Mouse (Mus musculus) induced T-regulatory cell, adult 2 months (primary cell): ENCODE data around the gene Dchs1.

Source experiments
- DNase-seq: peaks from one replicate; pipeline ENCODE4 v3.0.0-alpha.2; 2012; ENCODE audit warnings: low read depth

The Dchs1 gene

DNA sequence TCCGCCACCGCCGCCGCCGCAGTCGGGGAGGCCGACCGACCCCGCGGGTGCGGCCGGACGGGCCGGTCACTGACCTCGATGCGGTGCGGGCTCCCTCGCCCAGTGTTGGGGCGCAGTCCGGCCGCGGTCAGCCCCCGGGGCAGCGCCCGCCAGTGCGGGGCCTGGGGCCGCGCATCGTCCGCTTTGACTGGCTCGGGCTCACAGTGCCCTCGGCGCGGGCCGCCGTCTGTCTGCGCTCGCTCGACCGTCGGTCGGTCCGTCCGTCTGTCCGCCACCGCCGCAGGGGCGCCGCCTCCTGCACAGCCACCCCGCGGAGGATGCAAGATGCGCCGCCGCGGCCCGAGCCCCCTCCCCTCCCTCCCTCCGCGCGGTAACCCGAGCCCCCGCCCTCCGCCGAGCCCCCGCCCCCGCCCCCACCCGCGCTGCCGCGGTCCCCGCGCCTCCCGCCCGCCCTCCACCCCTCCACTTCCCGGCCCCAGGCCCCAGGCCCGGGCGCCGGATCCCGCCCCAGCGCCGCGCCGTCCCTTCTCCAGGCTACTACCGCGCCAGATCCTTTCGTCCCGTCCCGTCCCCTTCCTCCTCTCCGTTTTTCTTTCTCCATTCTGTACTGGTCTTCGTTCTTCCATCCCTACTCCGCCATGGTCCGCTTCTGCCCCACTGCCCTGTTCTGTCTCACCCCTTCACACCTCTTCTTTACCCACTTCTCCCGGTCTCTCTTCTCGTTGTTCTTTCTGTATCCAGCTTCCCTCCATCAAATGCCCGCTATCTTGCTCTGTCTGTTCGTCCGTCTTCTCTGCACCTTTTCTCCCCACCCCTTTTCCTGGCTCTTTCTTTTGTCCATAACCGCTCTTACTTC lies at the start of gene Dchs1:
Gene Dchs1 (minus strand): TSS at position 370 of the 856 bp plus-strand sequence.
- peak; percentile 18 for DNase-seq

DNA sequence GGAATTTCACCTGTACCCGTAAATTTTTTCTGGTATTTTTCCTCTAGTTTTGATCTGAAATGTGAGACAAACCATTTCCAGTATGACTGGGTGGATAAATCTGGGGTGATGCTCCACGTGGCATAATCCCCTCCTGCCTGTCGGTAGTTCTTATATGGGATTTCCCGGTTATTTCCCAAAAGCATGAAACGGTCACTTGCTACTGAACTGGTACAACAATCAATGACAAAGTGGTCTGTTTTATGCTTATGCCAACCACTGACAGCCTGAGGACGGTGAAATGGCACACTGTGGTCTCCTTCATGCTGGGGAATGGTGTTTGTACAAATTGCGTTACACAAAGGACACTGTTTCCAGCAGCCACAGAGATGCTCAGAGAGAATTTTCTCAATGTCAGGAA lies 36.8 kb upstream of the Dchs1 start:
- no peak for DNase-seq

DNA sequence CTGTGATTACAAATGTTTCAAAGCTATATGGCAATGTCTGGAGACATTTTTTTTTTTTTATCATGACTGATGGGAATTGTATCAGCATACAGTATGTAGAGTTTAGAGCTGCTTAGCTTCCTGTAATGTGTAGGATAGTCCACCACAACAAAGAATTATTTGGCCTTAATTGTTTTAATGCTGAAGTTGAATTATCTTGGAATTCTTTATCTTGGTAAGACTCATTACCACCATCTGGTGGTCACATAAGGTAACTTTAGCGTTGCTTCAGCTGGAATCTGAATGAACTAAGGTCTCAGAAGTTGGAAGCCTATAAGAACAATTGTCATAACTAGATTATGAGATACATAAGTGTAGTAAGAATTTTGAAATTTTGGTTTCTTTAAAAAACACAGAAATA lies 31.0 kb upstream of the Dchs1 start:
- DNase-seq, result peak; percentile 70

DNA sequence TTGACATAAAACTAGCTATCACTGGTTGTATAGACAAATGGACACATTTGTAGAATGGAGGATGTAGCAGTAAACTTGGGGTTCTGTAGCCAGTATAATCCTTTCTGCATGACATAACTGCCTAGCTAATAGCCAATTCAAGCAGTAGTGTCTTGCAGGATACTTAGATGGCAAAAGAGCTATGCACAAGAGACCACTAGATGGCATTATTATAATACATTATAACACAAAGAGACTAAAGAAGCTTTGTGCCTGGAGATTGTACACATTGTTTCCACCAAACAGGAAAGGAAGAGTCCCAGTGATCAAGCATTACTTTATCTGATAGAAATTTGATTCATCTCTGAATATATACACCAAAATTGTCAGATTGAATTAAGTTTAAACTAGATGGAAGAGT lies 29.3 kb upstream of the Dchs1 start:
- DNase-seq, result peak; percentile 51

DNA sequence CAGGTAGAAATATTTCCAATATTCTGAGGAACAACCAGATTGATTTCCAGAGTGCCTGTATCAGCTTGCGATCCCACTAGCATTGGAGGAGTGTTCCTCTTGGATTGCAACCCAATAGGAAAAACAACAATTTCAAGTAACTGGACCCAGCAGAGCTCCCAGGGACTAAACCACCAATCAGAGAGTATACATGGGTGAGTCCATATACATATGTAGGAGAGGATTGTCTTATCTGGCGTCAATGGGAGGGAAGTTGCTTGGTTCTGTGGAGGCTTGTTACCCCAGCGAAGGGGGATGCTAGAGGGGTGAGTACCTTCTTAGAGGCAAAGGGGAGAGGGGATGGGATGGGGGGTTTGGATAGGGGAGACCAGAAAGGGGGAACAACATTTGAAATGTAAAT lies 25.9 kb upstream of the Dchs1 start:
- DNase-seq, result no peak

DNA sequence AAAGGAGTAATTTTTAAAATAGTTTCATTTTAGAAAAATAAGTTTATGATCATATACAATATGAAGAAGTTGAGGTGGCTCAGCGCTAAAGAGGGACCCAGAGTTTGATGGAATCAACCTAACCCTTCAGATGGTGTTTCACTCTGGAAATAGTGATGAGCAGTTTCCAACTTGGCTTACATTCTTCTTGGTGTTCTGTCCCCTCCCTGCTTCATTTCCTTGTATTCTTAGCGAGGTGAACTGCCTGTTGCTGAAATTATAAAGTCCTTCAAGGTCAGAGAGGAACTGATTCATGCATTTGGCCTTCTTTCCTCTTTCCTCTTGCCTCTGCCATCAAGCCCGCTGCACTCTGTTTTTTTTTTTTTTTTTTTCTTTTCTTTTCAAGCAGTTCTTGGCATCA lies 25.1 kb upstream of the Dchs1 start:
- DNase-seq, result no peak

DNA sequence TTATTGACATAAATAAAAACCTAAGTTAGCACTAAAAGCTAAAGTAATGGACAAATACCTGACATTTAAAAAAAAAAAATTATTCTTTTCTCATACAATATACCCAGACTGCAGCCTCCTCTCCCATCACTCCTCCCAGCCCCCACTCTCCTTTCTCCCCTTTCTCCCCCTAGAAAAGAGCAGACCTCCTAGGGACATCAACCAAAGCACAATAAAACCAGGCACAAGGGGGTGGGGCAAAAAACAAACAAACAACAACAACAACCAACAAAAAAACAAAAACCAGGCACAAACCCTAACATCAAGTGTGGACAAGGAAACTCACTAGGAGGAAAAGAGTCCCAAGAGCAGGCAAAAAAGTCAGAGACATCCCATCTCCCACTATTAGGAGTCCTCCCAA lies 24.1 kb upstream of the Dchs1 start:
- no peak for DNase-seq

DNA sequence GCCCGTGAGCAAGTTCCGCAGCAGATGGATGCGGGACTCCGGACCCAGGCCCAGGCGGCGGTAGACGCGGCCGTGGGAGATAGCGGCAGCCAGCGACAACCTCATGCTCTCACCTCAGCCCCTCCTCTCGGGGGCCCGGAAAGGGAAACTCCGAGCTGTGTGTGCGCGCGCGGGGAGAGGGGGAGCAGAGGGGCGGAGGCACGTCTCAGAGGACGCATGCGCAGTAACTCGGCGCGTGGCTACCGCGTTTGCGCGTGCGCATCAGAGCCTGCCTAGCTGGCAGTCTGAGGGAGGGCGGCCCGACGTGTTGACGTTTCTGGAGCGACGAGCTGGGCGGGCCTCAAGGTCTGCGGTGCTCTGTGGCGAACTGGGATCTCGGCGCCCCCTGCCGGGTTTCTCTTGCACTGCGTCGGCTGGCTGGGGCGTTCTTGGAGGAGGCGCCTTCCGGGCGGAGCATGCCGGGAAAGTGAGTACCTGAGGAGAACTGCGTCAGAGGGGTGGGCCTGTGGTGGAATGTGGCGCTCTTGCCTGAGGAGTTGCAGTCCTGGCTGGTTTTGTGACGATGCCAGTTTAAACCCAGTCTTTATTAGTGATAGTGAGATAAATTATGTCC lies 23.5 kb upstream of the Dchs1 start, which contains the start of gene Mrpl17:
Gene Mrpl17 (minus strand): TSS at position 223 of the 613 bp plus-strand sequence.
- DNase-seq, result peak; percentile 100

DNA sequence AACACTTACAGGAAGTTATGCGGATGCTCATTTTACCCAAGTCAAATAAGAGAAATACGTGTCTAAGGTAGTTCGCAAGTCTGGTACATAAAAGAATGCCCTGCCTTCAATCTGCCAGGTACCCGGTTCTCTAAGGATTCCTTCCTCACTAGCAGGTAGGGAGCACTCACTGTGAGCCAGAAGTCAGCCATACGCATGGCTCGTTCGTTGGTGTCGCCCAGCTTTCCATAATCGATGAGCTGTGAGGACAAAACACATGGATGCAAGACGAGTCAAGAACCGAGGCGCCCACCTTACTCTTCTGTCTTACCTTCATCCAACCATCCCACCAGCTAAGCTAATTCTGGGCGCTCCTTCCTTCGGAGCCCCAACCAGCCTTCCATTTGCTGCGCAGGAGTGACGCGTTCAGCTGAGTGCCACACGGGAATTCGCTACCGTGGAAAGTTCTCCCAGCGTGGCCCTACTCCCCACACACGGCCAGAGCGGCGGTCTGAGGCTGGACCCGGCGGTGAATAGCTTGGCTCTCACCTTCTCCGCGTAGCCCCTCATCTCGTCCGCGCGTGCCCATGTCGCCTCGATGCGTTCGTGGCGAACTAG lies 22.9 kb upstream of the Dchs1 start:
- DNase-seq, result no peak

DNA sequence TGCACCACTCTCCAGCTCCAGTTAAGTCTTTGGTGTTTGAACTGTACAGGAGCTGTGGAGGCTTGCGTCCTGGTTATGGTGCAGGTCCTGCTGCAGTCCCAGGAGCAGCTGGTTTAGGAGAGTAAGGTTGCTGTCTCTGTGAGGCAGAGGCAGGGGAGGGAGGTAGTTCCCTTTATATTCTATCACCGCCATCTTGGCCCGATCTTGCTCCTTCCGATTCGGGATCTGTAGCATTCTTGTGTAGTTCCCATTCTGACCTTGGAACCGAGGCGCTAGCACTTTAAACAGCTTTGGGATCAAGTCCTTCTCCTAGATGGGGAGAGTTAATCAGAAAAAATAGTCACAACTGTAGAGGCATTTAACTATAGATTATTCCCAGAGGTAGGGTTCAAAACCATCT lies 22.4 kb upstream of the Dchs1 start:
- DNase-seq, result no peak

DNA sequence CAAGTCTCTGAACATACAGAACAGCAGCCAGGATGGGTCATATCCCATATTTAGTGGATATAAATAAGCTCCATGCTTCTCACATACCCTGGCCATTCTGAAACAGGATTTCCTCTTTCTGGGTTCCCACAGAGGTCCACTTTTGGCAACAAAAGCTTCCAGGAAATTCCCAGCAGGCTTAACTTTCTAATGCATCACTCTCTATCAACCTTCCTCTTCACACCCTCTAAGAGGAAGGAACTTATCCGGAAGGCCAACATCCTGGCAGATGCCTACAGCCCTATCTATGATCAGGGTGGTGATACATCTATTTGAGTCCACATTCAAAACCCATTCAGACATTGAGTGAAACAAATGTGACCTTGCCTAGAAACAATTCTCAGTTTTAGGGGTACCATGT lies 20.9 kb upstream of the Dchs1 start:
- DNase-seq, result no peak

DNA sequence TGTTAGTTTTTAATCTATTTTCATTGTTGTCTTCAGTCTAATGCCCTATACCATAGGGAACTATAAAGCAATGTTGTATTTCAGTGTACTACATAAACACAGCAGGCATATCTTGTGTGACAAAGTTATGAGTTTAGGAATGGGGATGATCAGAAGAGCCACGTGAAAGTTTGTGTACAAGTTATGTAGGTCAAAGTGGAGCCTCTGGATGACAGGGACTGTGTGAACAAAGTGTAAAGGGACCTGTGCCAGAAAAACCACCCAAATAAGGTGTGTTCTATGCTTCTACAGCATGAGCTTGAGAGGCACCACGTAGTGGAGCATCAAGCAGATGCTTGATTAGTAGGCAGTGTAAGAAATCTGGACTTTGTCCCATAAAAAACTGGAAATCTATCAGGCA lies 19.3 kb upstream of the Dchs1 start:
- no peak for DNase-seq

DNA sequence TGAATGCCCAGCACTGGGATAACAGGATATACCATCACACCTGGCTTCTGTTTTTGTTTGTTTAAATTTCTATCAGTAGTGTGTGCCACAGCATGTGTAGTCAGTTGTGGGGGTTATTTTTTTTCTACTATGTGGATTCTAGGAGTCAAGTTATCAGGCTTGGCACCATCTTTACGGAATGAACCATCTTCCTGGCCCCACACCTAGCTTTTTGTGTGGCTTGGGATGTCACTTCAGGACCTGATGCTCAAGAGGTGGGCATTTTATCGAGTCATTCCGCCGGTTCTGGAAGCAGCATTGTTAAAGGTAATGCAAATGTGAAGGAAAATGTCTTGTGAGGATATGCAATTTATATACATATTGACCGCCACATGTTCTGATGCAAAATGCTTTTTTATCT lies 18.7 kb upstream of the Dchs1 start:
- DNase-seq, result no peak

DNA sequence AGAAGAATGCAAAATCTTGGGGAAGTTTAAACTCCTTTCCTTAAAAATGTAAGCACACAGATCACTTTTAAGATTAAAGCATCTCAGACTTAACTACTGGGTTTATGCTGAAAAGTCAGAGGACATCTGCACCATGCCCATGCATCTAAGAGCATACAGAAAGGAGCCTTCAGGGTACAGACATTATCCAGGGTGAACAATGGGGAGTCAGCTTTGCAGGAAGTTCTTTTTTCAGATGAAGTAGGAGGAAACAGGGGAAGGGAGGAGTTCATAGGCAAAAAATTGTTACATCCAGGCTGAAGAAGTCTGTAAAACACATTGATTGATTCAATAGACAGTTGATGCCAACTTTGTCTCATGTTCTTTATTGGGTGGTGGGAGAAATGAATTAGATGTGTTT lies 16.0 kb upstream of the Dchs1 start:
- no peak for DNase-seq

DNA sequence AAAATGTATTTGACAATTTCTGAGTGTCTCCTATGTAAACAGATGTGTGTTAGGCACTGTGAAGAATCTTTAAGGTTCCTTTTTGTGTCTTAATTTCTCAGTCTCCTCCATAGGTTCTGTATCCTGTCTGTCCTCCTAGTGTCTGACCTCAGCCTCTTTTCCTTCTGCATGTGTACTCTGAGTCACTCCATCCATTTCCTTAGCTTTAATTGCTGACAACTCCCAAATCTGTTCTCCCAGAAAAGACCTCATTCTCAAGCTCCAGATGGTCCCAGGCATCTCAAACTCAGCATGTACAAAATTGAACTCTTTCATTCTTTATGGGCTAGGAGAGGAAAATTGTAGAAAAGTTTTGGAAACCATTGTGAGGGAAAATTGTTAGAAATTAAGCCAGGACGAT lies 15.3 kb upstream of the Dchs1 start:
- DNase-seq, result no peak

DNA sequence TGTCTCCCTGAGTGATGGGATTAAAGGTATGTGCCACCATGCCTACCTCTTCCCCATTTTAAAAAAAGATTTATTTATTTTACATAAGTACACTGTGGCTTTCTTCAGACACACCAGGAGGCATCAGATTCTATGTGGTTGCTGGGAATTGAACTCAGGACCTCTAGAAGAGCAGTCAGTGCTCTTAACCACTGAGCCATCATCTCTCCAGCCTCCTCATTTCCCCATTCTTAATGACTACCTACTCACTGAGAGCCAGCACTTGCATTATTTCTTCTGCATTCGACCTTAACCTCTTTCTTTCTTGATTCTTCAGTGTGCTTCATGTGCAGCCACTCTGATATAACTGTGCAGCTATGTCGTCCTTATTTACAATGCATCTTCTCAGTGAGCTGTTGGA lies 14.9 kb upstream of the Dchs1 start:
- DNase-seq, result no peak

DNA sequence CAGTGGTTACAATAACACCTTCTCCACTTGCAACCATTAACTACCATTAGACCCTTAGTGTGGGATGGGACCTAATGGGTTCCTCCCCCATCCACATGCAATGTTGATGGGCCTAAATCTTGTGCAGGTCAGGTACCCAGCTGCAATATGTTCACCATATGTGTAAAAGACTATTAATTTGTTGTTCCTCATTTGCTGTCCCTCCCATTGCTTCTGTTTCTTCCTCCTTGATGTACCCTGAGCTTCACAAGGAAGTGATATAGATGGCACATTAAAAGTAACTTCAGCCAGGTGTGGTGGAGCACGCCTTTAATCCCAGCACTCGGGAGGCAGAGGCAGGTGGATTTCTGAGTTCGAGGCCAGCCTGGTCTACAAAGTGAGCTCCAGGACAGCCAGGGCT lies 9.5 kb upstream of the Dchs1 start:
- DNase-seq, result no peak

DNA sequence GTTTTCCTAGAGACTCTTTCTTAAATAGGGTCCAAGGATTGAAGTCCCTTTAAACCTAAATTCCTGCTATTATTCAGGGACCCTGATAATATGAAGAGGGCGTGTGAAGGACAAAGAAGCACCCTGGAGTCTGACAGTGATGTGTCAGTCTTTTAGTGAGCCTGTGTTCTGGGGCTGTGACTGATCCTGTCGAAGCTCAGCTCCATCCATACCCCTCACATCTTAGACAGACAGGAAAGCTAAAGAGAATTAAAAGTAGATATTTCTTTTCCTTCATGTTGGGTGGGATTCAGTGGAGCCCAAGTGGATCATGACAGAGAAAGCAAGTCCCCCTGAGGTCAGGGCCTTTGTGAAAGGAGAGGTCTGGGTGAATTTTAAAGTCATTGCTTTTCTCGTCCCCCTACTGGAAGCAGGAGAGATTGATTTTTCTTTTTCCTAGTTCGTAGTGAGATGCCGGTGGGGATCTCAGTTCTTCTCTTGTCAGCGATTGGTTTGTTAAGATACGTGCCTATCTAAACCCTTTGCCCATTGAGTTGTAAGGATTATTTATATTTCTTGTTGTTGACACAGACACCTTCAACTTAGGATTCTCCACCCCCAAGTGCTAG lies 8.4 kb upstream of the Dchs1 start:
- peak; percentile 21 for DNase-seq

DNA sequence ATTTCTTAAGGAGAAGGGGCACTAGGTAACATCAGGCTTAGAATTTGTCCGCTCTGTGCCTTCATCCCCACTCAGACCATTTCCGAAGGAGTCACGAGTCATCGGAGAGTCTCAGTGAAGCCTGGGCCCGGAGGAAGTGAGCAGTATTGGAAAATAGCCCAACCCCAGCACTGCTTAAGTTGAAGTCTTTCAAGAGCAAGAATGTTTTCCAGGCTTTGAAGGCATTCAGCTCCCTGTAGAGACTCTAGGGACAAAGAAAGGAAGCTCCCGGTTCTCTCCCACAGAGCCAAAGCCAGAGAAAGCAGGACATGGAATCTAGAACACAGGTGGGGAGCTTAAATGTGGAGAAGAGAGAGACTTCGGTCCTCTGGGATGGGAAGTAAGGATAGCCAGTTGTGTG lies 6.2 kb upstream of the Dchs1 start:
- DNase-seq, result no peak

DNA sequence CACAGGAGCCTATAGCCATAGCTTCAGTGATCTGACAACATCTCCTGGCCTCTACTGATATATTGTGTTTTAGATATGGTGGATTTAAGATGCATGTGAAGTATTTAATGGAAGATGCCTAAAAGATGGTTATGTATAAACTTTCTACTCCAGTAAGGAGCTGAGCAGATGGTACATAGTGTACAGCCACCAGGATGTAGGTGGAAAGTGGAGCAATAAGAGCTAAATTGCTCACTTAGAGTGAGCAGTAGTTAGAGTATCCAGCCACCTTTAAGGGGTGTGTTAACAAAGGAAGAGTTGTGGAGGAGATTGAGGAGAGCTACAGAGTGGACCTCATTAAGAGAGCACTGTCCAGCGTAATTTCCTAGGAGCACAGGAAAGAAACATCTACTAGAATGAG lies 3.7 kb upstream of the Dchs1 start:
- DNase-seq, result no peak

DNA sequence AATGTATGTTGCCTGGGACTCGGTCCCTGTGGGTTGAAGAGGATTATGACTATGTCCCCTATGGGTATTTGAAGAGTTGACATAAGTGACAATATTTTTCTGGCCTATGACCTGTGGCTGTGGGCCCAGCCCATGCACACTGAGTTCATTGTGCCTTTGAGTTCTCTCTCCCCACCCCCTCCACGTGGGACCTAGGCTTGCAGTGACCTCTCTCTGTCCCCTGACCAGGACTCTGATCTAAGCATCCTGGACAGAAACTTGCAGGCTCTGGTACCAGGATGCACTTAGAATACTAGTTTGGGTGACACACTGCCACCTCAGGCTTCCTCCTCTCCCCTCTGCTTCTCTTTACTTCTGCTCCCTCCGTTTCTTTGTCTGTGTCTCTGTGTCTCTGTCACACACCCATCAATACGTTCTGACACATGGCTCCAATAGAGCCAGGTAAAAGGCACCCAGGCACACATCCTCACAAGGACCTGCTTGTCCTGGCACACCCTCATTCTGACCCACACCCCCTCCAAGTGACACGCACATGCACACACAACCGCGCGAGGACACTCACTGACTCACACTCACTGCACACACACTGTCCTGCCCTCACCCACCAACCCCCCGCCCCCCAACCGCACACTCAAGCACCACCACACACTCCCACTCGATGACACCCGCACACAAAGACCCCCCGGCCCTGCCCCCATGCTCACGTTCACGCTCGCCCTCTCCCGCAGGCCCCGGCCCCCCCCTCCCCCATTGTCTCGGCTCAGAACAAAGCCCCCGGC lies 759 bp downstream of the Dchs1 start:
- no peak for DNase-seq

DNA sequence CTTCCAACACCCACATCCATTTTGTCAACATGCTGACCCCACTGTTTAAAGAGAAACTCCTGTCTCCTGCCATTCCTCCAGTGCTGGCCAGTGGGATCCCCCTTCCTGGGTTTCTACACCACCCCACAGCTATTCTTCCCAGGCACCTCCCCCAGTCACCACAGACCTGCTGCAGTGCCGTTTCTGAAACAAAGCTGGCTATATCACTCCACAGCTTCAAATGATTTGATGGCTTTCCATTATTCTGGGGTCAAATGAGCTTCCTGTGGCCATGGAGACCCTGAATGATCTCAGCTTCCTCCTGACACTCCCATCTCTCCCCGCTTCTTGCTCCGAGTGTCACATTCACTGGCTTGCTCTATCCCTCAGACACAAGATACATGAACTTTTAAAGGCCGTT lies 2.9 kb downstream of the Dchs1 start:
- no peak for DNase-seq
